Mouse (Mus musculus): ENCODE results near the gene Pax1. TPM values are rescaled to one million over a fixed set of nuclear protein-coding genes. Genes with fewer than 3 reads are reported as not detected.

The Pax1 gene
- not detected in 2 replicates for polyA plus RNA-seq (2015; fragmentation: Nextera tagmentation; extraction: Ambion mirVana)

DNA sequence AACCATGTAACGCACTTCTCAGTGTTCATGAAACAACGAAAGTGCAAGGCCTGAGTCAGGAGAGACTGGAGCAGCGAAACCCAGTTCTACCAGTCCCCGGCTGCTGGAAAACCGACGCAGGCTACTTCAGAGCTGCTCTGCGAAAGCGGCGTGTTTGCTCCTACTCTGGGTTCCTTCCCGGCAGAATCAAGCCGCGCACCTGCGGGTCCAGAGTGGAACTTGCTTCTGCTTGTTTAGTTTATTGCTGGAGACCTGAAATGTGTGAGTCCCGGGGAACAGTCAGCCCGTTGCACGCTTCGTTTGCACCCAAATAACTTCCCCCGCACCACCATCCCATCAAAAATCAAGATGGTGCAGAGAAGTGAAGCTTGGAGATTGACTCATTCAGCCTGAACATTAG, at the start of gene Pax1:
Gene Pax1 (plus strand): TSS at position 345 of the 400 bp plus-strand sequence.
- Histone ChIP-seq H3K27me3 (replicated peaks) (peaks cover 96% of the 10 kb centered on the region), H3K27ac (no peak within 1 kb of the TSS), H3K4me3 (no peak within 1 kb of the TSS), H3K9ac (no peak within 1 kb of the TSS), H3K36me3 (replicated peaks) (no peaks in the 10 kb centered on the region), H3K4me2 (no peak within 1 kb of the TSS), H3K4me1 (peaks cover 10% of the 10 kb centered on the region), H3K9me3 (no peaks in the 10 kb centered on the region)
- no peak for ATAC-seq (replicated peaks)
- WGBS = under 1% methylated on average over 18 of the region's 18 CpGs

- Histone ChIP-seq H3K9me3 (no peaks in the 10 kb centered on the region), H3K4me3 (no peak overlapping the region), H3K4me2 (no peak overlapping the region), H3K27ac (no peak overlapping the region), H3K36me3 (replicated peaks) (no peaks in the 10 kb centered on the region), H3K9ac (no peak overlapping the region), H3K27me3 (replicated peaks) (peaks cover 12% of the 10 kb centered on the region), H3K4me1 (no peaks in the 10 kb centered on the region)
- no peak for ATAC-seq (replicated peaks)
- WGBS = 16% methylated on average over 9 of the region's 9 CpGs
Observed at GRCm38 (mm10) chr2:147321036-147321435, 40.7 kb upstream of the Pax1 start.

- Histone ChIP-seq H3K4me1 (no peaks in the 10 kb centered on the region), H3K27ac (no peak overlapping the region), H3K4me3 (no peak overlapping the region), H3K9me3 (no peaks in the 10 kb centered on the region), H3K27me3 (replicated peaks) (peaks cover 9% of the 10 kb centered on the region), H3K9ac (no peak overlapping the region), H3K36me3 (replicated peaks) (no peaks in the 10 kb centered on the region), H3K4me2 (no peak overlapping the region)
- no peak for ATAC-seq (replicated peaks)
- WGBS = 73% methylated on average over 2 of the region's 2 CpGs
Observed at GRCm38 (mm10) chr2:147325178-147325577, 36.5 kb upstream of the Pax1 start.

- Histone ChIP-seq H3K4me2 (no peak overlapping the region), H3K9me3 (no peaks in the 10 kb centered on the region), H3K4me3 (no peak overlapping the region), H3K27ac (no peak overlapping the region), H3K36me3 (replicated peaks) (no peaks in the 10 kb centered on the region), H3K4me1 (no peaks in the 10 kb centered on the region), H3K9ac (no peak overlapping the region), H3K27me3 (replicated peaks) (no peaks in the 10 kb centered on the region)
- no peak for ATAC-seq (replicated peaks)
- 83% methylated on average over 2 of the region's 2 CpGs for WGBS
Observed at GRCm38 (mm10) chr2:147332731-147333130, 29.0 kb upstream of the Pax1 start.

DNA sequence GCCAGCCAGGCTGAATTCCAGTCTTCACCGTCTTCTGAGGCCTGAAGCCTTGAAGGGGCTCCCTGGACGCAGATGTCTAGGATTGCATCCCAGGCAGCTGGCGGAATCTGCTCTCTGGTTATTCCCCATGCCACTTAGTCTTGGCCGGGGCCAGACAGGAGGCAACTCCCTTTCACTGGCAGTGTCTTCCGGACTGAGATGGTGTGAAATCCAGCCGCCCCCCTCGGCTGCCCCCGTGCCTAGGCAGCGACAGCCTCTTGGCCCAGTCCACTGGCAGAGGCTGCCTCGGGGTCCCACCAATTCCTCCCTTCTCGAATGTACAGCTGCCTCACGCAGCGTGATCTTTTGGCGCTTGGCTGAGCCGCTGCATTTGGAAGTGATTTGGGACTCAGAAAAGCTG, 23.0 kb upstream of the Pax1 start:
- ATAC-seq (replicated peaks) = no peak
- 78% methylated on average over 15 of the region's 15 CpGs for WGBS
- H3K27ac ChIP-seq = no peak overlapping the region
- no peaks in the 10 kb centered on the region for H3K4me1 ChIP-seq
- H3K27me3 ChIP-seq (replicated peaks) = no peaks in the 10 kb centered on the region
- no peaks in the 10 kb centered on the region for H3K36me3 ChIP-seq (replicated peaks)
- no peak overlapping the region for H3K4me3 ChIP-seq
- H3K9me3 ChIP-seq = no peaks in the 10 kb centered on the region
- H3K4me2 ChIP-seq = no peak overlapping the region
- H3K9ac ChIP-seq = no peak overlapping the region

DNA sequence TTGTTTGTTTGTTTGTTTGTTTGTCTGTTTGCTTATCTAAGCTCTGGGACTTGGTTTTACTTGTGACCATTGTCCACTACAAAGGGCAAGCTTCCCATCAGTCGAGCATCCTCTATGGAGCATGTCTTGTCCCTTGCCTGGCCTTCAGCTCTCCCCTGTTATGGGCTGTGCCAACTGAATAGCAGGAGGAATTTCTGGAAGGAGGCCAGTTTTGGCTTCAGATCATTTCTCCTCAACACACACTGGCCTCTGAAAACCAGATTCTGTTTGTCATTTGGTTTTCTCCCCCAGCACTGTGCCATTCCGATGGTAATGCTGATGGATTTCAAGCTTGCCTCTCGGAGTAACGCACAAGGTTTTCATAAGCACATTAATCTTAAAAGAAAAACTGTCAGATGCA, 21.9 kb upstream of the Pax1 start:
- Histone ChIP-seq H3K9ac (no peak overlapping the region), H3K9me3 (no peaks in the 10 kb centered on the region), H3K27ac (no peak overlapping the region), H3K27me3 (replicated peaks) (no peaks in the 10 kb centered on the region), H3K4me2 (no peak overlapping the region), H3K4me1 (no peaks in the 10 kb centered on the region), H3K4me3 (no peak overlapping the region), H3K36me3 (replicated peaks) (no peaks in the 10 kb centered on the region)
- 70% methylated on average over 4 of the region's 4 CpGs for WGBS
- no peak for ATAC-seq (replicated peaks)

- Histone ChIP-seq H3K4me2 (no peak overlapping the region), H3K4me3 (no peak overlapping the region), H3K27me3 (replicated peaks) (no peaks in the 10 kb centered on the region), H3K9me3 (no peaks in the 10 kb centered on the region), H3K36me3 (replicated peaks) (no peaks in the 10 kb centered on the region), H3K9ac (no peak overlapping the region), H3K27ac (no peak overlapping the region), H3K4me1 (no peaks in the 10 kb centered on the region)
- WGBS = 4% methylated on average over 2 of the region's 2 CpGs
- ATAC-seq (replicated peaks) = no peak
Observed at GRCm38 (mm10) chr2:147342198-147342597, 19.5 kb upstream of the Pax1 start.

- Histone ChIP-seq H3K27me3 (replicated peaks) (peaks cover 96% of the 10 kb centered on the region), H3K4me1 (peaks cover under 1% of the 10 kb centered on the region), H3K4me2 (no peak overlapping the region), H3K9me3 (no peaks in the 10 kb centered on the region), H3K36me3 (replicated peaks) (no peaks in the 10 kb centered on the region), H3K27ac (no peak overlapping the region), H3K4me3 (no peak overlapping the region), H3K9ac (no peak overlapping the region)
- no peak for ATAC-seq (replicated peaks)
- WGBS = under 1% methylated on average over 4 of the region's 4 CpGs
Observed at GRCm38 (mm10) chr2:147359716-147360115, 2.0 kb upstream of the Pax1 start.

DNA sequence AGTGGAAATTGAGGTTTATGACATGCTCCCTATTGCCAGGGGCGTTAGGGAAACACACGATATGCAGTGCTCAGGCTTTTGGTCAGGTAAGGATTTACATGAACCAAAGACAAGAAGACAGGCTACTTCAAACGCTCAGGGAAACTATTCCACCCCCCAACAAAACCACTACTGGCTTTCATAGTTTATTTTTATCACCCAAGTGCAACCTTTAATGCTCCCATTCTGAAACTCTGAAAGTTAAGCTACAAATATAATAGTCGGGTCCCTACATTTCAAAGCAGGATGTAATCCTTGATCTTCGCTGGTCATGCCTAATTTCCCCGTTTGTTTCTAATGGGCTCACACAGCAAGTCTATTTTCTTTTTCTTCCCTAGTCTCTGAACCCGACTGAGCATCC, 1.3 kb upstream of the Pax1 start:
- Histone ChIP-seq H3K27ac (no peak overlapping the region), H3K9ac (no peak overlapping the region), H3K36me3 (replicated peaks) (no peaks in the 10 kb centered on the region), H3K4me3 (no peak overlapping the region), H3K27me3 (replicated peaks) (peaks cover 96% of the 10 kb centered on the region), H3K4me2 (no peak overlapping the region), H3K9me3 (no peaks in the 10 kb centered on the region), H3K4me1 (peaks cover 7% of the 10 kb centered on the region)
- 2% methylated on average over 7 of the region's 7 CpGs for WGBS
- no peak for ATAC-seq (replicated peaks)

DNA sequence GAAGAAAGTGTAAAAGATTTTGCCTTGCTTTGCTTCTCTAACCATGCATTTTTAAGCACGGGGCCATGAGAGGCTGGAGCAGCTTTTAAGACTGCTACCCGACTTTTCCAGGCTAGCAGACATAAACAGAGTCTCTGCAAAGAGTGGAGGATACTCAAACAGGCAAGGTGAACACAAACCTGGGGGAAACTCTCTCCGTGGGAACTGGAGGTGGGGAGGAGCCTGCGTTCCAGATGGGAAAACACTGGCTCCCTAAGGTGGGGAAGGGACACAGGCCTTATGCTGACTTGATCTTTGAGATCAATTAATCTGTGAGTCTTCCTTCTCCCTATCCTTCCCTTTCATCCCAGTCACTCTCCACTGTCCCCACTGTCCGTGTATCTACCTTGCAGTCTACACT, 869 bp upstream of the Pax1 start:
- H3K4me3 ChIP-seq = no peak overlapping the region
- H3K27me3 ChIP-seq (replicated peaks) = peaks cover 96% of the 10 kb centered on the region
- no peak for ATAC-seq (replicated peaks)
- no peak overlapping the region for H3K9ac ChIP-seq
- H3K36me3 ChIP-seq (replicated peaks) = no peaks in the 10 kb centered on the region
- no peaks in the 10 kb centered on the region for H3K9me3 ChIP-seq
- H3K4me2 ChIP-seq = no peak overlapping the region
- peaks cover 10% of the 10 kb centered on the region for H3K4me1 ChIP-seq
- H3K27ac ChIP-seq = no peak overlapping the region
- under 1% methylated on average over 5 of the region's 5 CpGs for WGBS

GRCm38 (mm10) chr2:147362316-147362715, 591 bp downstream of the Pax1 start:
- Histone ChIP-seq H3K36me3 (replicated peaks) (no peaks in the 10 kb centered on the region), H3K4me3 (no peak overlapping the region), H3K27me3 (replicated peaks) (peaks cover 98% of the 10 kb centered on the region), H3K9me3 (no peaks in the 10 kb centered on the region), H3K4me2 (no peak overlapping the region), H3K27ac (no peak overlapping the region), H3K4me1 (peaks cover 10% of the 10 kb centered on the region), H3K9ac (no peak overlapping the region)
- under 1% methylated on average over 18 of the region's 18 CpGs for WGBS
- no peak for ATAC-seq (replicated peaks)

- peaks cover 99% of the 10 kb centered on the region for H3K27me3 ChIP-seq (replicated peaks)
- WGBS = 4% methylated on average over 6 of the region's 6 CpGs
Observed at GRCm38 (mm10) chr2:147363401-147364130, 1.8 kb downstream of the Pax1 start.

DNA sequence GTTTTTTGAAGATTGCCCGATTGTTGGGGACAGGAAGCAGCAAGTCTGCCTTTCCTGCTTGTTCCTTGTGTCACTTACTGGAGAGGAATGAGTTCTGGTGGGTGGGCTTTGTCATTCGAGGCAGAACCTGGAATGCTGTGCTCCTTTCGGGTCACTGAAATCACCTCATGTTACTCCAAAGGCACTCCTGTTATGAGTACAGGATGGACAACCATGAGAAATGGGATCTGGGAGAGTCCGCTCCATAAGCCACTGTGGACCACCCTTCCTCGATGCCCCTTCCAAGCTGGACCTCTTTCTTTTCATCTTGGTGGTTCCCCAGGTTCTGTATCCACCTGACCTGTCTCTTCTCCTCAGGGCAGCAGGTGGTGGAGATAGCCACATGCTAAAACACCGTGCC, 2.5 kb downstream of the Pax1 start:
- no peaks in the 10 kb centered on the region for H3K36me3 ChIP-seq (replicated peaks)
- WGBS = 3% methylated on average over 6 of the region's 6 CpGs
- peaks cover 12% of the 10 kb centered on the region for H3K4me1 ChIP-seq
- H3K4me2 ChIP-seq = no peak overlapping the region
- no peak for ATAC-seq (replicated peaks)
- no peak overlapping the region for H3K27ac ChIP-seq
- H3K4me3 ChIP-seq = no peak overlapping the region
- H3K9me3 ChIP-seq = no peaks in the 10 kb centered on the region
- no peak overlapping the region for H3K9ac ChIP-seq
- H3K27me3 ChIP-seq (replicated peaks) = peaks cover 92% of the 10 kb centered on the region

More at GRCm38 (mm10) chr2:147363401-147364130, 1.8 kb downstream of the Pax1 start:
- Histone ChIP-seq H3K36me3 (replicated peaks) (no peaks in the 10 kb centered on the region), H3K4me3 (no peak overlapping the region), H3K9ac (no peak overlapping the region), H3K9me3 (no peaks in the 10 kb centered on the region), H3K27ac (no peak overlapping the region), H3K4me1 (peaks cover 12% of the 10 kb centered on the region), H3K4me2 (no peak overlapping the region)
- ATAC-seq (replicated peaks) = no peak

Data from midbrain, embryonic 15.5 days (tissue).